Mouse (Mus musculus): ENCODE data around the gene Cdk8. TPM values are rescaled to one million over a fixed set of nuclear protein-coding genes. Genes with fewer than 3 reads are reported as not detected.

The Cdk8 gene
- polyA plus RNA-seq, 1 experiment = 31.7 TPM

DNA sequence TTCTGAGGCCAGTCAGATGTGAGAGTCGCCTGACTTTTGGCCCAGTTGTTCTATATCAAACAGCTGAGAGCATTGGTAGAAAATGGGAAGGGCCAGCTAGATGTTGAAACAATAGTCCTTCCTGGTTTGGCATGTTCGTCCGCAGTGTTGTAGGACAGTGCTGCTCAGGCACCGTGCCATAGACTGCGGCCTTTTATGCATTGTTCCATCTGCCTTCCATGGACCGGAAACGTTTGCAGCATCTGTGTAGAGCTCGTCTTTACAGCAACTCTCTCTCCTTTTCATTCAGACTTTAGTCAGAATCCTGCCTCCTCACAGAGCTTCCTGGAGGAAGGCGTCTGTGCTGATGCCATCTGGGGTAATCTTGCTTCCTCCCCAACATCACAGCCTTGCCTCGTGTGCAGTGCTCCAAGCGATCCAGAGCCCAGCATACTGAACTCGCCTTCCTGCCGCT, 57.0 kb downstream of the Cdk8 start:
- Histone ChIP-seq H3K4me3 (ENCODE audit: low read depth, low read length) (no peak overlapping the region), H3K36me3 (ENCODE audit: control insufficient read depth, insufficient read depth, low read length) (peaks cover 34% of the 10 kb centered on the region)

DNA sequence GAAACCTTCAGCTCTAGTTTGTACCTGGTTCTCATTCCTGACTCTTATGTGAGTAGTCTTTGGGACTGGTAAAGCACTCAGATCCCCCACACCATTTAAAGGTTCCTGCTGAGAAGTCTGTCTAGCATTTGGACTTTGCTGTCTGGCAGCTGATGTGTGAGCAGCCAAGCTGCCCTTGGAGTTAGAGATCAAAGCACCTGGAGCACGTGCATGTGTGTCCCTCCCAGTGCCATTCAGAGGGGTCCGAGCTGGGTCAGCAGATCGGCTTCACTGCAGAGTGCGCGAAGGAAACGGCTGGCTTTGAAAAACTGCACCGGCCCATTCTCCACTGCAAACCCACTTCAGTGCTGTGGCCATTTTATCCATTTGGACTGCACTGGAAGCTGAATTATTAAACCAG, 58.9 kb downstream of the Cdk8 start:
- Histone ChIP-seq H3K27ac (ENCODE audit: insufficient read depth, low read depth, low read length) (no peak overlapping the region), H3K4me3 (ENCODE audit: low read depth, low read length) (no peak overlapping the region), H3K4me1 (ENCODE audit: control insufficient read depth, insufficient read depth, insufficient read length, low read length) (no peaks in the 10 kb centered on the region), H3K27me3 (ENCODE audit: control insufficient read depth, insufficient read depth, low read length) (no peaks in the 10 kb centered on the region), H3K36me3 (ENCODE audit: control insufficient read depth, insufficient read depth, low read length) (peaks cover 25% of the 10 kb centered on the region)
- no peak for TF ChIP-seq POLR2A (IDR thresholded peaks at IDR 0.05; ENCODE audit: low read depth, low read length)
- no peak for TF ChIP-seq CTCF (IDR thresholded peaks at IDR 0.05; ENCODE audit: extremely low read depth, insufficient read length, insufficient replicate concordance, low read depth, low read length)
- 67% methylated on average over 7 of the region's 7 CpGs for WGBS

More for the DNA sequence above, 57.0 kb downstream of the Cdk8 start:
- H3K27ac ChIP-seq (ENCODE audit: insufficient read depth, low read depth, low read length) = no peak overlapping the region
- no peaks in the 10 kb centered on the region for H3K4me1 ChIP-seq (ENCODE audit: control insufficient read depth, insufficient read depth, insufficient read length, low read length)
- TF ChIP-seq POLR2A (IDR thresholded peaks at IDR 0.05; ENCODE audit: low read depth, low read length) (no peak), CTCF (IDR thresholded peaks at IDR 0.05; ENCODE audit: extremely low read depth, insufficient read length, insufficient replicate concordance, low read depth, low read length) (no peak)
- H3K27me3 ChIP-seq (ENCODE audit: control insufficient read depth, insufficient read depth, low read length) = no peaks in the 10 kb centered on the region
- WGBS = 82% methylated on average over 13 of the region's 13 CpGs

GRCm38 (mm10) chr5:146290446-146290845, 59.4 kb downstream of the Cdk8 start:
- no peak overlapping the region for H3K4me3 ChIP-seq (ENCODE audit: low read depth, low read length)
- H3K27ac ChIP-seq (ENCODE audit: insufficient read depth, low read depth, low read length) = no peak overlapping the region
- no peaks in the 10 kb centered on the region for H3K4me1 ChIP-seq (ENCODE audit: control insufficient read depth, insufficient read depth, insufficient read length, low read length)
- TF ChIP-seq CTCF (IDR thresholded peaks at IDR 0.05; ENCODE audit: extremely low read depth, insufficient read length, insufficient replicate concordance, low read depth, low read length) (no peak), POLR2A (IDR thresholded peaks at IDR 0.05; ENCODE audit: low read depth, low read length) (no peak)
- H3K27me3 ChIP-seq (ENCODE audit: control insufficient read depth, insufficient read depth, low read length) = no peaks in the 10 kb centered on the region
- H3K36me3 ChIP-seq (ENCODE audit: control insufficient read depth, insufficient read depth, low read length) = peaks cover 25% of the 10 kb centered on the region
- WGBS = 73% methylated on average over 5 of the region's 5 CpGs

DNA sequence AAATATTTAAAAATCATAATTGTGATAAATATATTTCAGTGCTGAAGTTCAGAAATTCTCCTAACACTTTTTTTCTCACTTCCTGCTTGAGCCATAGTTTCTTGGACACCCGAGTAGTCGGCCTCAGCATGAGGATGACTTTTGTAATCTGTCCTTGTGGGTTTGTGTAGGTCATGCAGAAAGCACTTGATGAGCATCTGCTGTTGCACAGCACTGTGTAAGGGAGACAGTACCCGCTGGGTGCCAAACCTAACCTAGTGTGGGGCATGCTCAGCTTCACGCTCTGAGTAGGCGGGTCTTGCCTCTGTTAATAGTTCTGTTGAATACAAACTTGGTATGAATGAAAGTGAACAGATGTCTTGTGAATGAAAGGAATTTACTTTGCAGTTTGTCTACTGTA, 60.5 kb downstream of the Cdk8 start:
- TF ChIP-seq CTCF (IDR thresholded peaks at IDR 0.05; ENCODE audit: extremely low read depth, insufficient read length, insufficient replicate concordance, low read depth, low read length) (no peak), POLR2A (IDR thresholded peaks at IDR 0.05; ENCODE audit: low read depth, low read length) (no peak)
- Histone ChIP-seq H3K4me1 (ENCODE audit: control insufficient read depth, insufficient read depth, insufficient read length, low read length) (no peaks in the 10 kb centered on the region), H3K36me3 (ENCODE audit: control insufficient read depth, insufficient read depth, low read length) (peaks cover 27% of the 10 kb centered on the region), H3K27ac (ENCODE audit: insufficient read depth, low read depth, low read length) (no peak overlapping the region), H3K4me3 (ENCODE audit: low read depth, low read length) (no peak overlapping the region), H3K27me3 (ENCODE audit: control insufficient read depth, insufficient read depth, low read length) (no peaks in the 10 kb centered on the region)
- WGBS = 80% methylated on average over 5 of the region's 5 CpGs

- Histone ChIP-seq H3K4me1 (ENCODE audit: control insufficient read depth, insufficient read depth, insufficient read length, low read length) (no peaks in the 10 kb centered on the region), H3K27ac (ENCODE audit: insufficient read depth, low read depth, low read length) (no peak overlapping the region), H3K4me3 (ENCODE audit: low read depth, low read length) (no peak overlapping the region), H3K36me3 (ENCODE audit: control insufficient read depth, insufficient read depth, low read length) (peaks cover 25% of the 10 kb centered on the region), H3K27me3 (ENCODE audit: control insufficient read depth, insufficient read depth, low read length) (no peaks in the 10 kb centered on the region)
- 81% methylated on average over 5 of the region's 5 CpGs for WGBS
- TF ChIP-seq POLR2A (IDR thresholded peaks at IDR 0.05; ENCODE audit: low read depth, low read length) (no peak), CTCF (IDR thresholded peaks at IDR 0.05; ENCODE audit: extremely low read depth, insufficient read length, insufficient replicate concordance, low read depth, low read length) (no peak)
Observed at GRCm38 (mm10) chr5:146292896-146293680, 62.1 kb downstream of the Cdk8 start.

DNA sequence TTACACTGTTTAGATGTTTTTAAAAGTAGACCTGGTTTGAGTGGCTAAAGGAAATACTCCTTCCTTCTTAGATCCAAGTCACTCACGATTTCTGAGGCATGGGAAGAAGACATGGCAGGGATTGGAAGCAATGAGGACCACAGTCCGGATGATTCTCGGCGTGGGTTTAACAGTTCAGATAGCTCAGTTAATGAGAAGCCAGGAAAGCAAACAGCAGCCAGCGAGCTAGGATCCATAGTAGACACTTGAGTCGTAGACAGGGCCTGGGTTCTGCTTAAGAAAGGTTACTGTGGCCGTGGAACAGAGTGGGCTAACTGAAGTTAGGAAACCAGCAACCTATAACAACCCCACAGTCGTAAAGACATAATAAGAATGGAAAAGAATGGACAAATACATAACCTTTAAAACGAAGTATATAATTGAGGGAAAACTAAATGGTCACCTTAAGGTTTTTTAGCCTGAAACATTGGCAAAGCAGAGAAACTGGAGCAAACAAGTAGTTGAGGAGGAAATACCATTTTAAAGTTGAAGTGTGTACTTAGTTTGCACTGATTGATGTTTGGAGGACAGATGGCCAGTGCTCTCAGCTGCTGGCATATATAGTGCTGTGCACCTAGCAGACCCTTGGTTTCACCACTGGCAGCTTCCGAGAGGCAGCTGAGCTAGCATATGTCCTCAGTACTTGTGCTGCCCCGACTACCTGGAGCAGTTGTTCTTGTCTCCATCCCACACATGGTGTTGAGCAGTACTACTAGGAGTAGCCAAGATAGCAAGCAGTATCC, 63.1 kb downstream of the Cdk8 start:
- TF ChIP-seq POLR2A (IDR thresholded peaks at IDR 0.05; ENCODE audit: low read depth, low read length) = no peak
- no peak for TF ChIP-seq CTCF (IDR thresholded peaks at IDR 0.05; ENCODE audit: extremely low read depth, insufficient read length, insufficient replicate concordance, low read depth, low read length)
- Histone ChIP-seq H3K4me1 (ENCODE audit: control insufficient read depth, insufficient read depth, insufficient read length, low read length) (no peaks in the 10 kb centered on the region), H3K36me3 (ENCODE audit: control insufficient read depth, insufficient read depth, low read length) (peaks cover 25% of the 10 kb centered on the region), H3K4me3 (ENCODE audit: low read depth, low read length) (no peak overlapping the region), H3K27ac (ENCODE audit: insufficient read depth, low read depth, low read length) (no peak overlapping the region), H3K27me3 (ENCODE audit: control insufficient read depth, insufficient read depth, low read length) (no peaks in the 10 kb centered on the region)
- 61% methylated on average over 11 of the region's 11 CpGs for WGBS

GRCm38 (mm10) chr5:146294834-146295233, 63.8 kb downstream of the Cdk8 start:
- peaks cover 32% of the 10 kb centered on the region for H3K36me3 ChIP-seq (ENCODE audit: control insufficient read depth, insufficient read depth, low read length)
- no peaks in the 10 kb centered on the region for H3K4me1 ChIP-seq (ENCODE audit: control insufficient read depth, insufficient read depth, insufficient read length, low read length)

More at GRCm38 (mm10) chr5:146294834-146295233, 63.8 kb downstream of the Cdk8 start:
- TF ChIP-seq CTCF (IDR thresholded peaks at IDR 0.05; ENCODE audit: extremely low read depth, insufficient read length, insufficient replicate concordance, low read depth, low read length) (no peak), POLR2A (IDR thresholded peaks at IDR 0.05; ENCODE audit: low read depth, low read length) (no peak)
- Histone ChIP-seq H3K4me3 (ENCODE audit: low read depth, low read length) (no peak overlapping the region), H3K27me3 (ENCODE audit: control insufficient read depth, insufficient read depth, low read length) (no peaks in the 10 kb centered on the region), H3K27ac (ENCODE audit: insufficient read depth, low read depth, low read length) (no peak overlapping the region)
- 90% methylated on average over 5 of the region's 5 CpGs for WGBS
